Mouse (Mus musculus): ENCODE measurements at regions not wholly inside any gene's neighbourhood (a gene's known extent, or its start where the extent isn't known, plus 50 kb on each side); places are given as distances from the start of the nearest gene placed in this dataset.

DNA sequence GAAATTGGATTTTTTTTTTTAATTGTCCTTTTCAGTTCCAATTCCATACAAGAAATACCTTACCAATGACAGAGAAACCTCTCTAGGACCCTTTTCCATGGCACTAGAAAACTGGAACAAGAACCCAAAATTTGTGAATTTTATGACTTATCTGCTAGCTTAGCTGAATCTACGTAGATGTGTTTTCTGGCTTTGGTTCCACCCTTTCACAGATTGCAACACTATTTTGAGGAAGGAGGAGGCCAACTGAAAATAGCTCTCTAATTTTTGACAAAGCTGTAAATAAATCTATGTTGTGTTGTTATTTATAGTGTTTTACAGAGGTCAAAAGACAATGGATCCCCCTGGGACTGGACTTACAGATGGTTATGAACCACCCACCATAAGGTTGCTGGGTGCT, 130.6 kb upstream of the Rapgef5 start:
- 89% methylated on average over 1 of the region's 1 CpGs for WGBS
- no peaks in the 10 kb centered on the region for H3K4me1 ChIP-seq
- no peak for DNase-seq (ENCODE audit: low spot score)

DNA sequence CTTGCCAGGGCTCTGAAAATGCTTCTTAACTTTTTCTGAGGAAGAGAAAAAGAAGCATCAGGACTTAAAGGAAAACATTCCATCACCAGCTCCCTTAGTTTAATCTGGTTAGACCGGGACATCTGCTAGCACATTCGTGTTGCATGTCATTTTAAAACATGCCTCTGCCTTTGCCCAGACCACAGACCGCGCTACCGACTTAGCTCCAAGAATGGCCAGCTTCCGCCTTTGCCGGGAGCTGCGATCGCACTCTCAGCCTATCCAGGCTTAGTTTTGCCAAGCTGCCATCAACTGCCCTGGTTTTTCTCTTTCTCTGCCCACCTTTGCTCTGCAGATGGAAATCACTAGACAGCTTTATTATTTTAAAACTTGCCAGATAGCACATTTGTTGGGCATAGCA, 129.3 kb upstream of the Rapgef5 start:
- DNase-seq (ENCODE audit: low spot score), result no peak
- no peak overlapping the region for H3K4me3 ChIP-seq
- WGBS, result 74% methylated on average over 9 of the region's 9 CpGs
- H3K9me3 ChIP-seq, result no peaks in the 10 kb centered on the region
- H3K27ac ChIP-seq, result no peak overlapping the region
- no peaks in the 10 kb centered on the region for H3K36me3 ChIP-seq
- H3K4me1 ChIP-seq, result no peaks in the 10 kb centered on the region
- no peaks in the 10 kb centered on the region for H3K27me3 ChIP-seq (ENCODE audit: insufficient read depth, poor library complexity, severe bottlenecking)

More for the DNA sequence above, 130.6 kb upstream of the Rapgef5 start:
- H3K27ac ChIP-seq, result no peak overlapping the region
- no peaks in the 10 kb centered on the region for H3K36me3 ChIP-seq
- H3K4me3 ChIP-seq, result no peak overlapping the region
- H3K9me3 ChIP-seq, result no peaks in the 10 kb centered on the region
- H3K27me3 ChIP-seq (ENCODE audit: insufficient read depth, poor library complexity, severe bottlenecking), result no peaks in the 10 kb centered on the region

DNA sequence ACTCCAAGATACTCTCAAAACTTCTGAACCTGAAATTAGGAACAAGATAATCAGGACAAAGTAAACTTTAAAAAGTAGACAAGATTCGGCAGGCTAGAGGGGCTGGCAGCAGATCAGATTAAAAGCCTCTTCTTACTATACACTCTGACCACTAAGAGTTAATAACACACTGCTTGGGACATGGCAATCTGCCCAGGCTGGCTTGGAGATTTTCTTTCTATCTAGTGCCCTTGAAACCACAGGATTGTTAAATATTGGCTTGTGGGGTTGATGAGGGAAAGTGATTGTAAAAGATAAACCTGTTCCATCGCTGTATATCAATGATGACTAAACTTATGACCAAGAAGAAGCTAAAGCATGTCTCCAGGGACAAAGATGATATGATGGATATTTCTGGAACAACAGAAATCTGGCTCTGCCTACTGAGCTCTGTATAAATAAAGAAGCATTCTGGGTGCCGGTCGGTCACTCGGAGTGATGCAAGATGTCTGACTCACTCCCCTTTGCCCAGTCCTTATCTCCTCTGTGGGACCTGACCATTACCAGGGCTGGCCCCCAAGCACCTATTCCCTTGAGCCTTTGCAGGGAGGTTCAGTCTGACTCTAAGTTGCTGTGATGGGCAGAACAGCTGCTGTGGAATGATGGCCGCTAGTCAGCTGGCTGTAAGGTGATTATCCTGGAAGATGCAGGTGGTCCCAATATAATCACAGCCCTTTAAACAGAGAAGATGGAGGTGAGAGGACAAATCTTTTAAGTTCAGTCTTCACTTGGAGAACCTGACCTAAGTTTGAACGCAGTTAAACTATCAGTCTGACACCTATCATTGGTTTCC, 126.5 kb upstream of the Rapgef5 start:
- WGBS, result 75% methylated on average over 7 of the region's 7 CpGs
- no peak for DNase-seq (ENCODE audit: low spot score)

DNA sequence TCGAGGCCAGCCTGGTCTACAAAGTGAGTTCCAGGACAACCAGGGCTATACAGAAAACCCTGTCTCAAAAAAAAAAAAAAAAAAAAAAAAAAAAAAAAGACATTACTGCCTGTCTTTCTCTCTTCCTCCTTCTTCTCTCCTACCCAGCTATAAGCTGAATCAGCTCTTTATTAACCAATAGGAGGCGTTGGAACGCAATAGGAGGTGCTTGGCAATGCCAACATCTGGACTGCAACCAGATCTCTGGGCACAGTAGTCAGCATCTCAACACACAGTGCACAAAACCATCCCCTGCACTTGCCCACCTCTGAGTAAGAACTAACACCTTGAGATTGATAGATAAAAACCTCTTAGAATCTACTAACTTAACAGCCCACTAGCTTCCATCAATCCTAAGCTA, 118.8 kb upstream of the Rapgef5 start:
- no peaks in the 10 kb centered on the region for H3K9me3 ChIP-seq
- H3K27me3 ChIP-seq (ENCODE audit: insufficient read depth, poor library complexity, severe bottlenecking), result no peaks in the 10 kb centered on the region
- H3K36me3 ChIP-seq, result no peaks in the 10 kb centered on the region
- H3K4me1 ChIP-seq, result no peaks in the 10 kb centered on the region
- no peak for DNase-seq (ENCODE audit: low spot score)
- no peak overlapping the region for H3K4me3 ChIP-seq
- no peak overlapping the region for H3K27ac ChIP-seq
- 83% methylated on average over 3 of the region's 3 CpGs for WGBS

More for the DNA sequence above, 126.5 kb upstream of the Rapgef5 start:
- Histone ChIP-seq H3K4me1 (no peaks in the 10 kb centered on the region), H3K36me3 (no peaks in the 10 kb centered on the region), H3K9me3 (no peaks in the 10 kb centered on the region), H3K4me3 (no peak overlapping the region), H3K27ac (no peak overlapping the region), H3K27me3 (ENCODE audit: insufficient read depth, poor library complexity, severe bottlenecking) (no peaks in the 10 kb centered on the region)

DNA sequence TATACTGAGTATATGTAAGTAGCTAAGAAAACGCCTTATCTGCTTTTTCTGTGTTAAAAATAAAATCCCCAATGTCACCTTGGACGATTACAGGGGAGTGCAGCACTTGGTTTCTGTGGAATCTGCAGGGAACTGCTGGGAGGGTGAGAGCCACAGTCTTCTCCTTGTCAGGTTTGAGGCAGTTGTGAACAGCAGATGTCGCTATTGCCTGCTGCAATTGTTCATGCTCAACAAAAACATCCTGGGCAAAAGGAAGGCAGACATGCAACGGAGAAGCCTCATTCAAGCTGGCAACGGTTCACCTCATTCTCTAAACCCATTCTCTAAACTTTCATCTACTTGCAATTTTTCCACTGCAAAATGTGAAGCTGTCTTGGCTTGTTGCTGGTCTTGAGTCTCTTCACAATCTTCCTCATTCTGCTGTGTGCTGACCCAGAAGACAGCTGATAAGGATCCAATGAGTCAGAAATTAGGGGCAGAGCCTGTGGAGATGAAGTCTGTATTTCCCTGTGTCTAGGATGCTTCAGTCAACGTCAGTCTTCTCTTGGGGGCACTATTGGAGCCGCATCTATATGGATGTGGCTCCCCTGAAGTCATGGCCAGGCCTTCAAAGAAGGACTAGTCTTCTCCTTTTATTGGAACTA, 112.6 kb upstream of the Rapgef5 start:
- Histone ChIP-seq H3K27me3 (ENCODE audit: insufficient read depth, poor library complexity, severe bottlenecking) (no peaks in the 10 kb centered on the region), H3K27ac (no peak overlapping the region), H3K4me1 (peaks cover 9% of the 10 kb centered on the region; the same call in 1 of the 2 replicates), H3K4me3 (no peak overlapping the region), H3K36me3 (no peaks in the 10 kb centered on the region), H3K9me3 (no peaks in the 10 kb centered on the region)
- peak; percentile 88 for DNase-seq (ENCODE audit: low spot score)
- WGBS, result 11% methylated on average over 7 of the region's 7 CpGs

DNA sequence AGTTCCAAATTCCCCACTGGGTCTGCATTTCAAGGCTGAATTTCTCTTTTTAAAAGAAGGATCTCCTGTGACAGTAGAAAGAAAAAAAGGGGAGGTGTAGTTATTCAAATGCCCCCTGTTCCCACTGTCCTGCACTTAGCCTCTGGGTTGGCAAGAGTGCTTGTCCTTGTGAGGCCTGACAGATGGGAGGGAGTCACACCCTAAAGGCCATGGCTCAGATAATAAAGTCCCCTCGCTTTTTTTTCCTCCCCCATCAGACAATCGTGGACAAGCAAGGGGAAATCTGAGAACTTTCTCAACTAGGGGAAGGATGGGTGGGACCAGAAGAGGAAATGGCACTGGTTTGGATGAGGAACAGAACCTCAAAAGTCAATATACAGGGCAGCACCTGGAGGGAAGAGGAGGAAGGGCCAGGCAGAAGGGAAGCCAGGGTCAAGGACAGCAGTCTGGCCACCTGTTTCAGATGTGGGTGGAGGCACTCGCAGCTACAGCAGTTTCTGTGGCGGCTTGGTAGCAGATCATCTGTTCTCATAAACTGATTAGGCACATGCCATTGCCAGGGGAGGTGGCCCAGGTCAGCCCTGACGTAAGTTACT, 112.0 kb upstream of the Rapgef5 start:
- peaks cover 9% of the 10 kb centered on the region; the same call in 1 of the 2 replicates for H3K4me1 ChIP-seq
- H3K4me3 ChIP-seq, result no peak overlapping the region
- no peaks in the 10 kb centered on the region for H3K9me3 ChIP-seq
- WGBS, result 44% methylated on average over 5 of the region's 5 CpGs
- no peaks in the 10 kb centered on the region for H3K27me3 ChIP-seq (ENCODE audit: insufficient read depth, poor library complexity, severe bottlenecking)
- H3K27ac ChIP-seq, result no peak overlapping the region
- no peak for DNase-seq (ENCODE audit: low spot score)
- no peaks in the 10 kb centered on the region for H3K36me3 ChIP-seq

DNA sequence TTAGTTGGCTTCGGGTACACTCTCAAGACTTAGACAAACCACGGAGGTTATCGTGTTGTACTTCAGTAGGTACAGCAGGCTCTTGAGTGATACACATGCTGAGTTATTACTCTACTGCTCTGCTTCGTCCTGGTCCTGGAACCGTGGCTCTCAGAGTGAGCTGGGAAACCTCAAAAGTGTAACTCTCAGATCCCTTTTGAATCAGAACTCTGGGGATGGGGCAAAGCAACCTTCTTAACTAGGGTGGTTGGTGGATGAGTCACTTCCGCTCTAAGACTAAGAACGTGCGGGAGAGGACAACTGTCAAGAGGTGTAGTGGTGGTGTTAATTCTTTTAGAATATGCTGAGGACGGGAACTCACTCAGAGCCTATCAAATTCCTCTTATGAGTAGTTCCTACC, 109.4 kb upstream of the Rapgef5 start:
- Histone ChIP-seq H3K9me3 (no peaks in the 10 kb centered on the region), H3K4me1 (peaks cover 17% of the 10 kb centered on the region; the same call in 1 of the 2 replicates), H3K4me3 (no peak overlapping the region), H3K27me3 (ENCODE audit: insufficient read depth, poor library complexity, severe bottlenecking) (no peaks in the 10 kb centered on the region), H3K27ac (no peak overlapping the region), H3K36me3 (no peaks in the 10 kb centered on the region)
- DNase-seq (ENCODE audit: low spot score), result no peak
- WGBS, result 79% methylated on average over 9 of the region's 9 CpGs

DNA sequence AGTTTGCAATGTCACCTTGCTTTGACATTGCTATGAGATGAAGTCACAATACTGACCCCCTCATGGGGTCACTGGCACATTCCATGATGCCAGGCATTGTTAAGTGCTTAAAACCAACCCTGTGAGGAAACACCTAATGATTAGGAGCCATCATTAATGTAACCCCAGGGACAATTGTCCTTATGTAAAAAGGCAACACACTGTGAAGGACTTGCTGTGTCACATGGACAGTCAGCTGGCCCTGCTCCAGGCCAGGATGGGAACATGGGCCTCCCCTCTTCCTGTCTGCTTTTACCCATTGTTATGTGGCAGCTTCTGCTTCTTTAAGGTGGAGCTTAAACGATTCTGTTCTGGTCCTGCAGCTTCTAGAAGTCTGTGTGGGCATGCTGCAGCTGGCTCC, 105.7 kb upstream of the Rapgef5 start:
- Histone ChIP-seq H3K9me3 (no peaks in the 10 kb centered on the region), H3K36me3 (no peaks in the 10 kb centered on the region), H3K27ac (no peak overlapping the region; the same call in 1 of the 2 replicates), H3K4me3 (no peak overlapping the region), H3K4me1 (peaks cover 22% of the 10 kb centered on the region; the same call in 1 of the 2 replicates), H3K27me3 (ENCODE audit: insufficient read depth, poor library complexity, severe bottlenecking) (no peaks in the 10 kb centered on the region)
- no peak for DNase-seq (ENCODE audit: low spot score)
- WGBS, result 21% methylated on average over 1 of the region's 1 CpGs

DNA sequence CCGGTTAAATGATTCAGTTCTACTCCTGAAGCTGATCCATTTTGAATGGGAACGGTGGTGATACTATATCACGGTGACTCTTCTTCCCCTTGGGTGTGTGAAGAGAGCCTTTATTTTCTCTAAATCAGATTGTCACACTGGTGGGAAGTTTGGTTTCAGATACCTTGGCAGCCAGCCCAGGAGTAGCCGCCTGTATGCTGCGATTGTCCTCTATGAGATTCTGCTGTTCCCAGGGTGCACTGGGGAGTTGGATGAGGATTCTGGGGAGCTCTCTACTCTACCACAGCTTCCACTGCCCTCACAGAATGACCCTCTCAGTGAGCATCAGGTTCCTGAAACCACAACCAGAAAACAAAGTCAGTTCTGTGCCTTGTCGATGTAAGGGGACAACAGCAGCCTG, 104.0 kb upstream of the Rapgef5 start:
- WGBS, result 62% methylated on average over 6 of the region's 6 CpGs
- H3K4me1 ChIP-seq, result peaks cover 22% of the 10 kb centered on the region; the same call in 1 of the 2 replicates
- no peak overlapping the region for H3K27ac ChIP-seq
- H3K36me3 ChIP-seq, result no peaks in the 10 kb centered on the region
- no peak for DNase-seq (ENCODE audit: low spot score)
- H3K9me3 ChIP-seq, result no peaks in the 10 kb centered on the region
- H3K4me3 ChIP-seq, result no peak overlapping the region
- no peaks in the 10 kb centered on the region for H3K27me3 ChIP-seq (ENCODE audit: insufficient read depth, poor library complexity, severe bottlenecking)

DNA sequence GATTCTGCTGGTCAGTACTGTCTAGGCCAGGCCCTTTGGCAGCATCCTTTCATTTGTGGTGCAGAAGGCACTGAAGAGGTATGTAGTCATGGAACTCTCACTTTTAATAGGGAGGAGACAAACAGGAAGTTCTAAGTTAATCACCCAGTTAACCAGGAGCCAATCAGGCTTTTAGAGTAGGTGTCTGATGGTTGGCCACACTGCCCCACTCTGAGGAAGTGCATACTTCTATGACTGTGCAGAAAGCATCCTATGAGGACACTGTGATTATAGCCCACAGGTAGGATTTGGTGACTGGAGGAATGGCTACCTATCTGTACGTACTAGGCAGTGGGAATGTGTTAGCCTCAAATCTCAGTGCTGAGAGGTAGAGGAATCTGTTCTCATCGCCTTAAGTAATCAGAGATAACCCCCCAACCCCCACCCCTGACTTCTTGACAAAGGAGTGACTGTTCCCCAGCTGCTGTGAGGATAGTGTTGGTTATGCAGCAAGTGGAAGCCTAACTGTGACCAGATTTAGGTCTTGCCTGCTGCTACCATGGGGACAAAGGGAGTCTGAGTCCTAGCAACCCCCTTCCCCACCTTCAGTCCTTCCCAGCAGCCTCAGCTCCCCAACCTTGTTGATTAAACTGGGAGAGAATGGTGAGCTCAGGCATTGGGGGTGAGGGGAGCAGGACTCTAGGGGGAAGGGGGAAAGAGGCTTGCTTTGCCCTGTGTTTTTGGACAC, 103.3 kb upstream of the Rapgef5 start:
- Histone ChIP-seq H3K4me3 (no peak overlapping the region), H3K27ac (no peak overlapping the region), H3K27me3 (ENCODE audit: insufficient read depth, poor library complexity, severe bottlenecking) (no peaks in the 10 kb centered on the region), H3K36me3 (no peaks in the 10 kb centered on the region), H3K4me1 (peaks cover 22% of the 10 kb centered on the region; the same call in 1 of the 2 replicates), H3K9me3 (no peaks in the 10 kb centered on the region)
- DNase-seq (ENCODE audit: low spot score), result no peak
- WGBS, result 28% methylated on average over 2 of the region's 2 CpGs

DNA sequence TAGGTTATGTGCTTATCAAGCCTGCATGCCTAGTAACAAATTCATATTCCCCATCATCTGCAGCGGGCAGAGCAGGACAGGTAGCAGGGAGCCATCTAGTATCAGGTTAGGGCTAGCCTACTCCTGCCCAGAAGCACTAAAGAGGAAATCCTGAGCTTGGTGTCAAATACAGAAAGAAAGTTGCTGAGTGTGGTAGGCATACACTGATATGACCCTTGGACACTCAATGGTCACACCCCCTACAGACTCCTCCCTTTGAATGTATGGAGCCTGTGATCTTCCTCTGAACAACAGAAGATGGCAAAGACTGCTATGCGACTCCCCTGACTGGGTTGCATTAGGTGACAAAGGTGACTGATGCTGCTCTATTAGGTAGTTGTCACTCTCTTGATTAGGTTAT, 102.3 kb upstream of the Rapgef5 start:
- WGBS, result 86% methylated on average over 2 of the region's 2 CpGs
- Histone ChIP-seq H3K4me1 (peaks cover 22% of the 10 kb centered on the region; the same call in 1 of the 2 replicates), H3K27me3 (ENCODE audit: insufficient read depth, poor library complexity, severe bottlenecking) (no peaks in the 10 kb centered on the region), H3K9me3 (no peaks in the 10 kb centered on the region), H3K4me3 (no peak overlapping the region), H3K27ac (no peak overlapping the region), H3K36me3 (no peaks in the 10 kb centered on the region)
- DNase-seq (ENCODE audit: low spot score), result no peak

DNA sequence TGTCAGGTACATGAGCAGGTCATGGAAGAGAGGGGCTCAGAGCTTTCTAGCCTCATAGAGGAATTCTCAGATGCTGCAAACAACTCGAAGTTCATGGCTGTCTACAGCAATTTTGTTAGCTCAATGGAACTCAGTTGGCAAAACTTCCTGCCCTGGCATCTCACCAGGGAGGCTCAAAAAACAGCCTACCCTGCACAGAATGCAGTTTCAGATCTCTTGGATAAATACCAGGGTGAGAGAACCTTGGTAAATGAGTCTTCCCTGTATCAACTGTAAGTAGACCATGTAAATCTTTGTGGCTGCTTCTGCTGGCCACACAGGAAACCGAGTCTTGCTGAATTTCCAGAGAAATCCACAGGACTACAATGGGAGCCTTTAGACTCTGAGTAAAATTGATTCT, 101.1 kb upstream of the Rapgef5 start:
- no peaks in the 10 kb centered on the region for H3K36me3 ChIP-seq
- no peak for DNase-seq (ENCODE audit: low spot score)
- no peak overlapping the region for H3K4me3 ChIP-seq
- no peaks in the 10 kb centered on the region for H3K9me3 ChIP-seq
- peaks cover 22% of the 10 kb centered on the region; the same call in 1 of the 2 replicates for H3K4me1 ChIP-seq
- H3K27ac ChIP-seq, result no peak overlapping the region
- 77% methylated on average over 2 of the region's 2 CpGs for WGBS
- no peaks in the 10 kb centered on the region for H3K27me3 ChIP-seq (ENCODE audit: insufficient read depth, poor library complexity, severe bottlenecking)

Data from heart, embryonic 10.5 days (tissue).